Mouse (Mus musculus) hindbrain, embryonic 11.5 days (tissue): ENCODE measurements at regions not wholly inside any gene's neighbourhood (a gene's known extent, or its start where the extent isn't known, plus 50 kb on each side); places are given as distances from the start of the nearest gene placed in this dataset.

Experiments
- ATAC-seq: fragments of 200-750 bp; cut with Nextera tagmentation; 2 replicates; pipeline ENCODE4 v1.8.0; 2017; ENCODE audit warnings: mild to moderate bottlenecking, moderate TSS enrichment, moderate library complexity; ENCODE audit not compliant: low FRiP score
- DNase-seq: peaks from one replicate; pipeline ENCODE4 v3.0.0-alpha.2; 2015; ENCODE audit warnings: low spot score
- H3K27ac ChIP-seq: fragments of 300-500 bp; sonication (generic); 2 replicates; pipeline ENCODE4 v1.5.1; 2014; ENCODE audit warnings: mild to moderate bottlenecking, low read depth, low read length
- H3K27me3 ChIP-seq: fragments of 300-500 bp; sonication (generic); 2 replicates; pipeline ENCODE4 v1.6.1; 2014; ENCODE audit warnings: mild to moderate bottlenecking, low read length, moderate library complexity, mixed read lengths; ENCODE audit not compliant: control insufficient read depth, insufficient read depth
- H3K36me3 ChIP-seq: fragments of 300-500 bp; sonication (generic); 2 replicates; pipeline ENCODE4 v1.6.1; 2014; ENCODE audit warnings: mild to moderate bottlenecking, low read length, moderate library complexity, mixed read lengths; ENCODE audit not compliant: control insufficient read depth, insufficient read depth
- H3K4me1 ChIP-seq: fragments of 300-500 bp; sonication (generic); replicated peaks from 2 replicates; pipeline ENCODE4 v1.6.1; 2014; ENCODE audit warnings: low read length, mixed read lengths; ENCODE audit not compliant: control insufficient read depth, insufficient read depth
- H3K4me2 ChIP-seq: fragments of 300-500 bp; sonication (generic); replicated peaks from 2 replicates; pipeline ENCODE4 v1.6.1; 2014; ENCODE audit warnings: mild to moderate bottlenecking, low read depth, low read length
- H3K4me3 ChIP-seq: fragments of 300-500 bp; sonication (generic); 2 replicates; pipeline ENCODE4 v1.5.1; 2014; ENCODE audit warnings: low read depth, low read length
- H3K9ac ChIP-seq: fragments of 300-500 bp; sonication (generic); 2 replicates; pipeline ENCODE4 v1.6.1; 2014; ENCODE audit warnings: low read depth, low read length
- H3K9me3 ChIP-seq: fragments of 300-500 bp; sonication (generic); 2 replicates; pipeline ENCODE4 v1.6.1; 2016; ENCODE audit warnings: low read length; ENCODE audit not compliant: control insufficient read depth
- WGBS: fragments of 180-500 bp; shearing (Covaris S2); extraction: QIAGEN DNeasy Blood & Tissue Kit; methylation state at CpG from one replicate; pipeline ENCODE4 v1.1.7; 2014; 5-methylcytosine and 5-hydroxymethylcytosine counted together

DNA sequence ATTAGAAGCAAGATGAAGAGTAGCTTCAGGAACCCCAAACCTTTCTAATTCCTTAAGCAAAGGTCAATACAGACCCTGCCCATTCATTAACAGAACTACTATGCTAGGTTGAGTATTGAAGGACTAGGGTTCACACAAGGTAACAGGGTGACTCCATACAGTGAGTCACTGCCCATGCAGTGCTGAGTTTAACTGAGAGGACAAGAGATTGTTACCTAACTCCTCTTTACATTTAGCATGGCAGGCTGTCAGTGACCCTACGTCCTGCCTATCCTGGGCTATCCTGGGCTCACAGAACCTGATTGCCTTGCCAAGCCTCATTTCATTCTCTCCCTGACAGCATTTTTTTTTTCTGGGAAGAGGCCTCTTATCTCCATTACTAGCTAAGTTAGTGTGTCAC, 127.6 kb upstream of the Ell2 start:
- WGBS: 92% methylated on average over 1 of the region's 1 CpGs
- Histone ChIP-seq H3K4me1 (no peaks in the 10 kb centered on the region), H3K9ac (no peak overlapping the region), H3K36me3 (no peaks in the 10 kb centered on the region), H3K9me3 (no peaks in the 10 kb centered on the region), H3K4me2 (no peak overlapping the region), H3K27me3 (no peaks in the 10 kb centered on the region), H3K4me3 (no peak overlapping the region), H3K27ac (no peak overlapping the region)
- no peak for ATAC-seq
- no peak for DNase-seq

DNA sequence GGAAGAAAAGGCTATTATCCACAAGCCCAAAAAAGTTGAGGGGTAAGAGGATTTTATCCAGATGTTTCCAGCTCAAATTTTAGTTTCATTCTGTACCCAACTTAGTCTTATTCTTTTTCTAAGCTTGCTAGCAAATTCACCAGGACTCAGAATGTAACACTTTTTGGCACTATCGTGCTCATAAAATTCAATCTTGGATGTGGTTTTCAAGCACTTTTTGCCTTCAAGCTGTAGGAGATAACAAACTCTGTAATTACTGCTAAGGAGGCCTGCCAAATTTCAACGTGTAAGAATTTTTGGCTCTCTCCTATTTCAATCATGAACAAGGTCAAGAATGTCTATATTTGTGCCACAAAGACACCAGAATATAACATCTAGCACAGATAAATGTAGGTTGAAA, 115.7 kb upstream of the Ell2 start:
- Histone ChIP-seq H3K27me3 (no peaks in the 10 kb centered on the region), H3K9ac (no peak overlapping the region), H3K4me3 (no peak overlapping the region), H3K4me2 (no peak overlapping the region), H3K36me3 (no peaks in the 10 kb centered on the region), H3K9me3 (no peaks in the 10 kb centered on the region), H3K4me1 (no peaks in the 10 kb centered on the region), H3K27ac (no peak overlapping the region)
- DNase-seq (no peak), ATAC-seq (no peak)
- WGBS: 90% methylated on average over 2 of the region's 2 CpGs

DNA sequence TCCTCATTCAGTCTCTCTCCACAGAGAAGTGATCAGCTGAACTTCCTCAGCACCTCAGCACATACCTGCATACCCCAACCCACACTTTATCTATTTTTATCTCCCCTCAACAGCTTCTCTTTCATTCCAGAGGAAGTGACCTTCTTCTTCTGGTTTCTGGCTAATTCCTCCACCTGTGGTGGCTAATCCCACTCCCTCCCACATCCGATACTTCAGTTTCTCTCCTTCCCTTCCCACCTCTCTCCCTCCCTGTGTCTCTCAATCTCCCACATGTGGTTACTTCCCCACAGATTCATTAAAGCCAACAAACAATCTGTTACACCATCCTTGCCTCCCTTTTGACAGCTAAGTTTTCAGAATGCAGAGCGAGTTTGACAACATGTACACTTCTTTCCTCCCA, 109.7 kb upstream of the Ell2 start:
- H3K9me3 ChIP-seq: no peaks in the 10 kb centered on the region
- no peak overlapping the region for H3K4me3 ChIP-seq
- DNase-seq (no peak), ATAC-seq (no peak)
- H3K27ac ChIP-seq: no peak overlapping the region
- 87% methylated on average over 2 of the region's 2 CpGs for WGBS
- H3K36me3 ChIP-seq: no peaks in the 10 kb centered on the region
- H3K9ac ChIP-seq: no peak overlapping the region
- no peaks in the 10 kb centered on the region for H3K4me1 ChIP-seq
- no peaks in the 10 kb centered on the region for H3K27me3 ChIP-seq
- no peak overlapping the region for H3K4me2 ChIP-seq

DNA sequence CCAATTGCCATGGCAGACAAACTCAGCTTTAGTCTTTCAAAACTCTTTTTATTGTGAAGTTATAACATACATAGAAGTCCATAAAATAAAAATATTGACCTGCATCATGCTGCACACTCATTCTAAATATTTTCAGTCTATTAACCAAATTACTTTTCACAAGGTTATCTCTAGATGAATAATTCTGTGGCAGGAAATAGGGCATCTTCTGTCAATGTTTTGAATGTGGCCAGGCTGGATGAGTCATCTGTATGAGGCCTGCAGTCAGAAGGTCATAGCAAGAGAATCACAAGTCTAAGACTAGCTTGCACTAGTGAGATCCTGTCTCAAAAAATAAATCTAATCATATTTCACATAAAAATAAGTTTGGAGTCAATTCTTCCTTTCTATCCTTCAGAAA, 108.4 kb upstream of the Ell2 start:
- H3K4me3 ChIP-seq: no peak overlapping the region
- DNase-seq (no peak), ATAC-seq (no peak)
- H3K27ac ChIP-seq: no peak overlapping the region
- H3K9me3 ChIP-seq: no peaks in the 10 kb centered on the region
- no peak overlapping the region for H3K4me2 ChIP-seq
- no peaks in the 10 kb centered on the region for H3K27me3 ChIP-seq
- no peak overlapping the region for H3K9ac ChIP-seq
- H3K36me3 ChIP-seq: no peaks in the 10 kb centered on the region
- H3K4me1 ChIP-seq: no peaks in the 10 kb centered on the region

DNA sequence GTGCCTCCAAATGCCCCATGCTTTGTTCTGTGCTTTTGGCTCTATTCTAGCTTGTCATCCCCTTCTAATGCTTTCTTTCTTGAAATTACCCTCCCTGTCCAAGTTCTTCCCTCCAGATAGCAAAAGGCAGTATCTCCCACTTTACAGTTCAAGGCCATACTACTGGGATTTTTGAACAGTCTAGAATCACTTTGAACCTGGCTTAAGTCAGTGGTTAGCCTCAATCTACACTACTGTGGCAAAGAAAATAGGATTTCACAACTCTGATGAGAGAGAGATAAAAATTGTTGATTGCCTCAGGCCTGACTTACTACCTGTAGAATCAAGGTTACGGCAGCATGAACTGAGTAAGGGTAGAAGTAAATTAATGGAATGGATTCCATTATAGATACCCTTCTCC, 107.9 kb upstream of the Ell2 start:
- Histone ChIP-seq H3K9me3 (no peaks in the 10 kb centered on the region), H3K36me3 (no peaks in the 10 kb centered on the region), H3K9ac (no peak overlapping the region), H3K4me1 (no peaks in the 10 kb centered on the region), H3K4me3 (no peak overlapping the region), H3K4me2 (no peak overlapping the region), H3K27me3 (no peaks in the 10 kb centered on the region), H3K27ac (no peak overlapping the region)
- WGBS: 98% methylated on average over 1 of the region's 1 CpGs
- DNase-seq: no peak
- no peak for ATAC-seq

DNA sequence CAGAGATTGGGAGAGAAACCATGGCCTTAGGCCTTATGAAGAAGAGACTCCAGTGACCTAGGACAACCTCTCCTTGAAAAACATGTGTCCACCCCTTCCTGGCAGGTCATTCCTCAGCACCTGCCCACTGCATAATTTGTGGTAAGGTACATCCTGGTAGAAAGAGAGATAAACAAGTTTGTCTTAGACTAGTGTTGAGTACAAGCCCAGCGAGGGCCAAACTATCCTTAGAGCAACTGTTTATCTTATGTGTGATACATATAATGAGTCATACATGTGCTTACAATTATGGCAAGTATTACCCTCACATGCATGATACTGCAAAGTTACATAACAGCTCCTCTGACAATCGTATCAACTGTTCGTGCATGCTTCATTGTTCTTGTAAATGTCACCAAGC, 83.3 kb upstream of the Ell2 start:
- no peaks in the 10 kb centered on the region for H3K36me3 ChIP-seq
- H3K27me3 ChIP-seq: no peaks in the 10 kb centered on the region
- no peak overlapping the region for H3K9ac ChIP-seq
- no peak overlapping the region for H3K4me2 ChIP-seq
- ATAC-seq (no peak), DNase-seq (no peak)
- no peak overlapping the region for H3K4me3 ChIP-seq
- no peaks in the 10 kb centered on the region for H3K4me1 ChIP-seq
- no peaks in the 10 kb centered on the region for H3K9me3 ChIP-seq
- no peak overlapping the region for H3K27ac ChIP-seq
- 94% methylated on average over 3 of the region's 3 CpGs for WGBS

DNA sequence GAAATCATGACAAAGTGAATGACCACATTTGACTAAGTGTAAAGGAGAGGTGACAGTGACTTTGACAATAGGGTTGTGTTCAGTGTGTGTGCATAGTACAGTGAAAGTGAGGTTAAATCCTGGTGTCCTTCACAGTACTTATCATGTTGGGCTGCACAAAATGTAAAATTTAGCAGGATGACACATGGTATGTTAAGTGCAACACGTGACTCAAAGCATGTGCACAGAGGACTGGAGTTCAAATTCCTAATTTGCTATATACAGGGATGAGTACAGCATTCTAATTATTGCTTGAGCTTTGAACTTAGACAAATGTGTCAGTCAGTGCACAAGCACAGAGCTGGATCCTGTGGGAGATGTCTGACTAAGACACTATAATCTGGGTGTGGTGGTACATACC, 79.2 kb upstream of the Ell2 start:
- no peak for ATAC-seq
- H3K9ac ChIP-seq: no peak overlapping the region

DNA sequence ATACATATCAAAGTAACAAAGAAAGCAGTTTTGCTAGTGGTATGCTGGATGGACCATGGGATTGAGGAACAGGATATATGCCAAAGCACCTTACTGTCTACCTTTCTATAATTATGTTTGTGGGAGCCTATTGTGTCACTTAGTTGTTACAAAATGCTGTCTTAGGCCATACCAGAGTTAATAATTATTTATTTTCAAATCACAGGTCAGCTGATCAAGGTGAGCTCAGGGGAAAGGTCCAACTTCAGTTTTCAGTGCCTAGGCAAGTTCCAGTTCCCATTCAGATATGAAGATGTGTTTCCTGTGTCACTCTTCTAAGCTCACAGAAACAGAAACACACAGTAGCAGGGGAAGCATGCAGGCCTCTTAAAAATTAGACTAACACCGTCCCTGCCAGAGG, 75.5 kb upstream of the Ell2 start:
- no peak for ATAC-seq
- 94% methylated on average over 1 of the region's 1 CpGs for WGBS

More for the DNA sequence above, 79.2 kb upstream of the Ell2 start:
- Histone ChIP-seq H3K36me3 (no peaks in the 10 kb centered on the region), H3K27ac (no peak overlapping the region), H3K27me3 (no peaks in the 10 kb centered on the region), H3K4me1 (no peaks in the 10 kb centered on the region), H3K9me3 (no peaks in the 10 kb centered on the region), H3K4me2 (no peak overlapping the region), H3K4me3 (no peak overlapping the region)
- DNase-seq: no peak
- WGBS: 92% methylated on average over 1 of the region's 1 CpGs

DNA sequence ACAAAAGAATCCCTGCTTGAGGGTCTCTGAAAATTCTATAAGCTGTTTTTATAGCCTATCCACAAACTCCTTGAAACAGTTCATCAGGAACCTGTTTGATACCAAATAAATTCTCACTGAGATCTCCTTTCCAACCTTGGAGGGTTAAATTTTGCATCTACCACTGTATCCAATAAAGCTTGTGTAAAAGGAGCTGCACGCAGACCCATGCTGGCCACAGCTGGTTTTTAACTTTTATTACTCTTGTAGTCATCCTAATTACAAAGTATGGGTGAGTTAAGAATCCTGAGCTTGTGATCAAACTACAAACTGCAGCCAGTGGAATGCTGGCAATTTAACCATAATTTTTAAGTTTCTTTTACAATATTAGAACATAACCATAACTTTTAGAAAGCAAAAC, 59.0 kb upstream of the Ell2 start:
- Histone ChIP-seq H3K9me3 (no peaks in the 10 kb centered on the region), H3K27ac (no peak overlapping the region), H3K36me3 (no peaks in the 10 kb centered on the region), H3K9ac (no peak overlapping the region), H3K27me3 (no peaks in the 10 kb centered on the region), H3K4me3 (no peak overlapping the region), H3K4me2 (no peak overlapping the region), H3K4me1 (no peaks in the 10 kb centered on the region)
- WGBS: 78% methylated on average over 1 of the region's 1 CpGs
- DNase-seq: no peak
- ATAC-seq: no peak

More for the DNA sequence above, 75.5 kb upstream of the Ell2 start:
- H3K4me3 ChIP-seq: no peak overlapping the region
- no peaks in the 10 kb centered on the region for H3K4me1 ChIP-seq
- H3K9ac ChIP-seq: no peak overlapping the region
- no peaks in the 10 kb centered on the region for H3K27me3 ChIP-seq
- DNase-seq: no peak
- H3K4me2 ChIP-seq: no peak overlapping the region
- H3K9me3 ChIP-seq: no peaks in the 10 kb centered on the region
- H3K36me3 ChIP-seq: no peaks in the 10 kb centered on the region
- H3K27ac ChIP-seq: no peak overlapping the region
